Mouse (Mus musculus): ENCODE measurements around the gene Synm. TPM values are rescaled to one million over a fixed set of nuclear protein-coding genes. Genes with fewer than 3 reads are reported as not detected.

Gene Synm
- polyA plus RNA-seq, 1 experiment from 2014 or later, result 4.8 TPM

GRCm38 (mm10) chr7:67691036-67691435 lies 68.5 kb downstream of the Synm start:
- no peaks in the 10 kb centered on the region for H3K27me3 ChIP-seq (ENCODE audit: insufficient read depth, low read length)
- no peaks in the 10 kb centered on the region for H3K9me3 ChIP-seq (ENCODE audit: low read depth, low read length)
- WGBS, result 74% methylated on average over 6 of the region's 6 CpGs
- ATAC-seq (ENCODE audit: insufficient read depth) (no peak), DNase-seq (no peak)
- 0 out of 2 replicates have a peak, but pooled peaks cover 5% of the 10 kb centered on the region for H3K4me1 ChIP-seq (ENCODE audit: insufficient read depth)
- H3K9ac ChIP-seq, result no peak overlapping the region
- no peaks in the 10 kb centered on the region for H3K36me3 ChIP-seq (ENCODE audit: insufficient read depth)
- no peak overlapping the region for H3K4me3 ChIP-seq (ENCODE audit: low read depth, low read length)
- no peak overlapping the region for H3K4me2 ChIP-seq
- H3K27ac ChIP-seq (ENCODE audit: low read depth), result no peak overlapping the region
- no peak for TF ChIP-seq CTCF (IDR thresholded peaks at IDR 0.05; ENCODE audit: low read depth)

DNA sequence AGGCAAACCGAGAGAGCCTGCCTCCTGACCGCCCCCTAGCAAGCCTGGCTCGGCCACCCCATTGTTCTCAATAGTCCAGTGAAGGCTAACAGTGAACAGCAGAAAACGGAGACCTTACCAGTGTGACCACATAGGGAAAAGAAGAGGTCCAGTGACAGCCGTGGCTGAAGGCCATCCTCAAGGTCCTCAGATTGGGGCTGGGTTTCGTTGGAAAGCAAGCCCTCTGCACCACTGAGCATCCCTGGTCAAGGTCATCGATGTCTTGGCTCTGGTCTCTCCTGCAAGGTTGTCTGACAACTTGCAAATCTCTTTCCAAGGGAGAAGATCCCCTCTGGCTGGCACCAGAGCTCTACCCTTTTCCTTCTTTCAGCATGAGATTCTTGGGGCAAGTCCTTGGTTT lies 69.7 kb downstream of the Synm start:
- H3K4me1 ChIP-seq (ENCODE audit: insufficient read depth), result 0 out of 2 replicates have a peak, but pooled peaks cover 5% of the 10 kb centered on the region
- no peak overlapping the region for H3K9ac ChIP-seq
- peaks cover 10% of the 10 kb centered on the region; the same call in 1 of the 2 replicates for H3K36me3 ChIP-seq (ENCODE audit: insufficient read depth)
- no peak for TF ChIP-seq CTCF (IDR thresholded peaks at IDR 0.05; ENCODE audit: low read depth)
- DNase-seq (no peak), ATAC-seq (ENCODE audit: insufficient read depth) (no peak)
- H3K27me3 ChIP-seq (ENCODE audit: insufficient read depth, low read length), result no peaks in the 10 kb centered on the region
- H3K4me3 ChIP-seq (ENCODE audit: low read depth, low read length), result no peak overlapping the region
- H3K27ac ChIP-seq (ENCODE audit: low read depth), result peak overlapping the region; percentile 80
- 74% methylated on average over 7 of the region's 7 CpGs for WGBS
- no peaks in the 10 kb centered on the region for H3K9me3 ChIP-seq (ENCODE audit: low read depth, low read length)
- no peak overlapping the region for H3K4me2 ChIP-seq

DNA sequence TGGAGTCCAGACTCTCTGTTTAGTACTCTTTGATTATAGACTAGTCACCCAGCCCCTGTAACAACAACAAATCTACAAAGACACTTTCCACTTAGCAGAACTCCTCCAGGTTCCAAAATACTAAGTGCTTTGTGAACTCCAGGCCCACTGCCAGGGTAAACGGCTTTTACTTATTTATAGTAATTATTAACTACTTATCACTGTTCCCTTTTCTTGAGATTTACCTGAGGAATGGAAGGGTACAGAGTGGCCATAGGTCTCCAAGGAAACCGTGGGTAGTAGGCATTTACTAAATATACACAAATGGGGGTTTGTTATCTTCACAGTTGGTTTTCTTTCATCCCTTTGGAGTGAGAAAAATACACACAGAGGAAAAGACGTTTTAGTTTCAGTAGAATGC lies 71.3 kb downstream of the Synm start:
- TF ChIP-seq CTCF (IDR thresholded peaks at IDR 0.05; ENCODE audit: low read depth), result no peak
- Histone ChIP-seq H3K27me3 (ENCODE audit: insufficient read depth, low read length) (no peaks in the 10 kb centered on the region), H3K4me2 (no peak overlapping the region), H3K27ac (ENCODE audit: low read depth) (peak overlapping the region; percentile 89), H3K4me1 (ENCODE audit: insufficient read depth) (0 out of 2 replicates have a peak, but pooled peaks cover 5% of the 10 kb centered on the region), H3K4me3 (ENCODE audit: low read depth, low read length) (no peak overlapping the region), H3K9ac (no peak overlapping the region), H3K36me3 (ENCODE audit: insufficient read depth) (peaks cover 15% of the 10 kb centered on the region; the same call in 1 of the 2 replicates), H3K9me3 (ENCODE audit: low read depth, low read length) (no peaks in the 10 kb centered on the region)
- whole genome bisulfite sequencing, result 26% methylated on average over 3 of the region's 3 CpGs
- ATAC-seq (ENCODE audit: insufficient read depth) (peak; percentile 49; the same call in 1 of the 2 replicates), DNase-seq (peak; percentile 60)

GRCm38 (mm10) chr7:67686545-67686944 lies 73.0 kb downstream of the Synm start:
- Histone ChIP-seq H3K27ac (ENCODE audit: low read depth) (no peak overlapping the region), H3K4me3 (ENCODE audit: low read depth, low read length) (no peak overlapping the region), H3K9me3 (ENCODE audit: low read depth, low read length) (no peaks in the 10 kb centered on the region), H3K27me3 (ENCODE audit: insufficient read depth, low read length) (no peaks in the 10 kb centered on the region), H3K4me2 (no peak overlapping the region), H3K9ac (no peak overlapping the region), H3K36me3 (ENCODE audit: insufficient read depth) (peaks cover 17% of the 10 kb centered on the region; the same call in 1 of the 2 replicates), H3K4me1 (ENCODE audit: insufficient read depth) (0 out of 2 replicates have a peak, but pooled peaks cover 5% of the 10 kb centered on the region)
- DNase-seq, result peak; percentile 30
- TF ChIP-seq CTCF (IDR thresholded peaks at IDR 0.05; ENCODE audit: low read depth), result peak; percentile 35
- no peak for ATAC-seq (ENCODE audit: insufficient read depth)
- 86% methylated on average over 3 of the region's 3 CpGs for WGBS

DNA sequence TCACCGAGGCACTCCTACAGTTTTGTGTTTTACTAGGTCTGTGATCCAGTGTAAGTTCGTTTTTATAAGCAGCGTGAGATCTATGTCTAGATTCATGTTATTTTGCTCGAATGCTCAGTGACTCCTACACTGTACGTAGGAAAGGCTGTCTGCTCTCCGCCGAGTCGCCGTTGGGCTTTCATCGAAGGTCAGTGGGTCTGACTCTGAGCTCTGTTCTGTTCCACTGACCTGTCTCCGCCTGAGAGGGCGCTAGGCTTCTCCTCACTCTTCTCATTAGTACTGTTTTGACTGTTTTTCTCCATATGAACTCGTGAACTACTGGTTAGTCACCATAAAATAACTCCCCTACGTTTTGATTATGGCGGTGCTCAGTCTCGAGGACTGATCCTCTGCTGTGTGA lies 76.5 kb downstream of the Synm start:
- DNase-seq (no peak), ATAC-seq (ENCODE audit: insufficient read depth) (no peak)
- Histone ChIP-seq H3K9ac (no peak overlapping the region), H3K27ac (ENCODE audit: low read depth) (no peak overlapping the region), H3K4me3 (ENCODE audit: low read depth, low read length) (no peak overlapping the region), H3K4me2 (no peak overlapping the region), H3K9me3 (ENCODE audit: low read depth, low read length) (no peaks in the 10 kb centered on the region), H3K36me3 (ENCODE audit: insufficient read depth) (peaks cover 39% of the 10 kb centered on the region), H3K4me1 (ENCODE audit: insufficient read depth) (no peaks in the 10 kb centered on the region), H3K27me3 (ENCODE audit: insufficient read depth, low read length) (no peaks in the 10 kb centered on the region)
- no peak for TF ChIP-seq CTCF (IDR thresholded peaks at IDR 0.05; ENCODE audit: low read depth)
- 83% methylated on average over 16 of the region's 16 CpGs for WGBS

- Histone ChIP-seq H3K9ac (no peak overlapping the region), H3K27ac (ENCODE audit: low read depth) (no peak overlapping the region), H3K4me1 (ENCODE audit: insufficient read depth) (no peaks in the 10 kb centered on the region), H3K9me3 (ENCODE audit: low read depth, low read length) (no peaks in the 10 kb centered on the region), H3K36me3 (ENCODE audit: insufficient read depth) (peaks cover 39% of the 10 kb centered on the region), H3K4me2 (no peak overlapping the region), H3K4me3 (ENCODE audit: low read depth, low read length) (no peak overlapping the region), H3K27me3 (ENCODE audit: insufficient read depth, low read length) (no peaks in the 10 kb centered on the region)
- WGBS, result 52% methylated on average over 9 of the region's 9 CpGs
- ATAC-seq (ENCODE audit: insufficient read depth) (no peak), DNase-seq (no peak)
- no peak for TF ChIP-seq CTCF (IDR thresholded peaks at IDR 0.05; ENCODE audit: low read depth)
Measured at GRCm38 (mm10) chr7:67681078-67681477, 78.5 kb downstream of the Synm start.

Small RNA genes within 50 kb of the gene (microRNA-seq; reads per million reads assigned to microRNA genes)
- not detected for gene Gm23844 (ENCODE audit: borderline number of aligned reads)

Other genes starting within 250 kb of the Synm start
- gene Lrrc28, start 114.5 kb downstream of the Synm start, polyA plus RNA-seq (2014; fragmentation: Nextera tagmentation; extraction: Ambion mirVana), result 16.2 and 16.6 TPM in 2 replicates
- 33.5 and 35.7 TPM in 2 replicates for gene Ttc23, start 112.3 kb downstream of the Synm start, polyA plus RNA-seq (2014; fragmentation: Nextera tagmentation; extraction: Ambion mirVana)
- 19.6 and 19.7 TPM in 2 replicates for gene Igf1r, start 193.1 kb upstream of the Synm start, polyA plus RNA-seq (2014; fragmentation: Nextera tagmentation; extraction: Ambion mirVana)

Measured in lung, embryonic 14.5 days (tissue).